Mouse (Mus musculus): Measurements from ENCODE around the gene Scyl2.
"Not testable (repeated sequence)": the region's sequence is repeated elsewhere in the genome, so short reads cannot be mapped to it uniquely, and the experiment has no call there.

The Scyl2 gene

GRCm38 (mm10) chr10:89680517-89680916 lies 5.6 kb downstream of the Scyl2 start:
- intact Hi-C loops (cut with DNase I): no loop called here

GRCm38 (mm10) chr10:89679448-89679847 lies 6.6 kb downstream of the Scyl2 start:
- intact Hi-C loops (cut with DNase I): no loop called here

- intact Hi-C loops (cut with DNase I): no loop called here
Observed at GRCm38 (mm10) chr10:89678054-89678453, 8.0 kb downstream of the Scyl2 start.

GRCm38 (mm10) chr10:89676609-89677008 lies 9.5 kb downstream of the Scyl2 start:
- intact Hi-C loops (cut with DNase I): no loop called here

- intact Hi-C loops (cut with DNase I): not testable (repeated sequence)
Observed at GRCm38 (mm10) chr10:89670371-89670770, 15.7 kb downstream of the Scyl2 start.

- intact Hi-C loops (cut with DNase I): no loop called here
Observed at GRCm38 (mm10) chr10:89667571-89667970, 18.5 kb downstream of the Scyl2 start.

- intact Hi-C loops (cut with DNase I): no loop called here
Observed at GRCm38 (mm10) chr10:89665679-89666078, 20.4 kb downstream of the Scyl2 start.

GRCm38 (mm10) chr10:89664977-89665645 lies 21.0 kb downstream of the Scyl2 start:
- intact Hi-C loops (cut with DNase I): no loop called here

GRCm38 (mm10) chr10:89656366-89656765 lies 29.7 kb downstream of the Scyl2 start:
- intact Hi-C loops (cut with DNase I): loop anchor here (10.0 kb wide), 1 partner anchor 148 kb away; no protein-coding TSS in a partner anchor

- intact Hi-C loops (cut with DNase I): loop anchor here (10.0 kb wide), 1 partner anchor 152 kb away; no protein-coding TSS in a partner anchor
Observed at GRCm38 (mm10) chr10:89652912-89653311, 33.2 kb downstream of the Scyl2 start.

- intact Hi-C loops (cut with DNase I): loop anchor here (10.0 kb wide), 1 partner anchor 153 kb away; no protein-coding TSS in a partner anchor
Observed at GRCm38 (mm10) chr10:89651691-89652090, 34.4 kb downstream of the Scyl2 start.

GRCm38 (mm10) chr10:89646918-89647317 lies 39.2 kb downstream of the Scyl2 start:
- intact Hi-C loops (cut with DNase I): no loop called here

GRCm38 (mm10) chr10:89637001-89637400 lies 49.1 kb downstream of the Scyl2 start:
- intact Hi-C loops (cut with DNase I): loop anchor here (10.0 kb wide), 2 partner anchors 188 to 432 kb away; no protein-coding TSS in a partner anchor

GRCm38 (mm10) chr10:89635018-89635417 lies 51.1 kb downstream of the Scyl2 start:
- intact Hi-C loops (cut with DNase I): loop anchor here (10.0 kb wide), 2 partner anchors 190 to 430 kb away; no protein-coding TSS in a partner anchor

- intact Hi-C loops (cut with DNase I): loop anchor here (10.0 kb wide), 2 partner anchors 191 to 429 kb away; no protein-coding TSS in a partner anchor
Observed at GRCm38 (mm10) chr10:89633736-89634426, 52.2 kb downstream of the Scyl2 start.

- intact Hi-C loops (cut with DNase I): loop anchor here (10.0 kb wide), 2 partner anchors 192 to 428 kb away; no protein-coding TSS in a partner anchor
Observed at GRCm38 (mm10) chr10:89633121-89633520, 53.0 kb downstream of the Scyl2 start.

- intact Hi-C loops (cut with DNase I): loop anchor here (2.0 to 10.0 kb wide), 4 partner anchors 169 to 427 kb away; no protein-coding TSS in a partner anchor
Observed at GRCm38 (mm10) chr10:89631831-89632230, 54.3 kb downstream of the Scyl2 start.

- intact Hi-C loops (cut with DNase I): loop anchor here (1.0 to 10.0 kb wide), 5 partner anchors 168 to 426 kb away; no protein-coding TSS in a partner anchor
Observed at GRCm38 (mm10) chr10:89630564-89630963, 55.5 kb downstream of the Scyl2 start.

- intact Hi-C loops (cut with DNase I): loop anchor here (1.0 to 10.0 kb wide), 5 partner anchors 167 to 425 kb away; no protein-coding TSS in a partner anchor
Observed at GRCm38 (mm10) chr10:89630052-89630451, 56.0 kb downstream of the Scyl2 start.

GRCm38 (mm10) chr10:89626714-89627113 lies 59.4 kb downstream of the Scyl2 start:
- intact Hi-C loops (cut with DNase I): no loop called here

- intact Hi-C loops (cut with DNase I): no loop called here
Observed at GRCm38 (mm10) chr10:89624196-89624595, 61.9 kb downstream of the Scyl2 start.

GRCm38 (mm10) chr10:89621129-89621528 lies 65.0 kb downstream of the Scyl2 start, which contains the start of gene Slc17a8:
Gene Slc17a8, minus strand, starts transcription at chr10:89621253.
- intact Hi-C loops (cut with DNase I): no loop called here

All from adrenal gland (tissue).